Mouse (Mus musculus): ENCODE data around the gene Slc26a10. TPM values are rescaled to one million over a fixed set of nuclear protein-coding genes. Genes with fewer than 3 reads are reported as not detected.

Gene Slc26a10
- 1.9 and 3.0 TPM in 2 replicates for polyA plus RNA-seq (2016; fragmentation: Nextera tagmentation; extraction: Ambion mirVana)

GRCm38 (mm10) chr10:127179871-127180694 lies at the start of gene Slc26a10:
Gene Slc26a10 (minus strand): TSS chr10:127180645.
- 2% methylated on average over 34 of the region's 34 CpGs for WGBS
- Histone ChIP-seq H3K27me3 (peaks cover 58% of the 10 kb centered on the region), H3K4me1 (peaks cover 44% of the 10 kb centered on the region), H3K27ac (no peak within 1 kb of the TSS), H3K4me3 (peak within 1 kb of the TSS; percentile 22), H3K9me3 (no peaks in the 10 kb centered on the region), H3K36me3 (peaks cover 14% of the 10 kb centered on the region), H3K9ac (peak within 1 kb of the TSS; percentile 39), H3K4me2 (replicated peaks) (peak within 1 kb of the TSS; percentile 45)
- 0 out of 2 replicates have a peak, but pooled peaks have one; percentile 19 for ATAC-seq (ENCODE audit: insufficient number of reproducible peaks, insufficient read depth, low FRiP score, low TSS enrichment)

GRCm38 (mm10) chr10:127228897-127229296 lies 48.5 kb upstream of the Slc26a10 start:
- no peak overlapping the region for H3K27ac ChIP-seq
- 19% methylated on average over 4 of the region's 4 CpGs for WGBS

GRCm38 (mm10) chr10:127227163-127227562 lies 46.7 kb upstream of the Slc26a10 start:
- 86% methylated on average over 8 of the region's 8 CpGs for WGBS
- no peak overlapping the region for H3K9ac ChIP-seq

More at GRCm38 (mm10) chr10:127228897-127229296, 48.5 kb upstream of the Slc26a10 start:
- Histone ChIP-seq H3K4me1 (no peaks in the 10 kb centered on the region), H3K27me3 (no peaks in the 10 kb centered on the region), H3K36me3 (no peaks in the 10 kb centered on the region), H3K9me3 (no peaks in the 10 kb centered on the region), H3K4me2 (replicated peaks) (no peak overlapping the region), H3K9ac (no peak overlapping the region), H3K4me3 (no peak overlapping the region)
- no peak for ATAC-seq (ENCODE audit: insufficient number of reproducible peaks, insufficient read depth, low FRiP score, low TSS enrichment)

DNA sequence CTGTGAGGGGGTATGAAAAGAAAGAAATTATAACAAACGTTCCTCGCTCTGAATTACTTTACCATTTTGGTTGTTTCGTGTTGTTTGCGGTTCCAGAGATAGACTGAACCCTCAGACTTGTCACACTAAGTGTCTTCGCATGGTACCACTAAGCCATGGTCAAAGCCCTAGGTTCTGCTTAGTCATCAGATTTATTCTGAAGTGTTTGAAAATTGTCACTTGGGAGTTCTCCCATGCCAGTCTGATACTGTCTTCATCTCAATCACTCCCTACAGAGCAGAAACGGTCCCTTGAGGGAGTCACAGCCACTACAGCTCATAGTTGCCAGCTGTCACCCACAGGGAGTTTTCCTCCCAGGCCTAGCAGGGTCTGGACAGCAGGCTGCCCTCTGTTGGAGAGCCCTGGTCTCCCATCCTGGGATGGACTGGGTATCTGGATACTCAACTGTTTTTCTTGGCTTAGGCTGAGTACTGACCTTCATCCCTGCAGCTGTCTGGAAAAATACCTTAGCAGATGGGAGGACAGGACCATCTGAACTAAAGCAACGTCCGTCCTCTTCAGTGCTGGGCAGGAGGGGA lies 46.0 kb upstream of the Slc26a10 start:
- Histone ChIP-seq H3K36me3 (no peaks in the 10 kb centered on the region), H3K9ac (no peak overlapping the region), H3K27ac (no peak overlapping the region), H3K27me3 (no peaks in the 10 kb centered on the region), H3K4me1 (no peaks in the 10 kb centered on the region), H3K9me3 (no peaks in the 10 kb centered on the region), H3K4me2 (replicated peaks) (no peak overlapping the region), H3K4me3 (no peak overlapping the region)
- 68% methylated on average over 8 of the region's 8 CpGs for WGBS
- no peak for ATAC-seq (ENCODE audit: insufficient number of reproducible peaks, insufficient read depth, low FRiP score, low TSS enrichment)

More at GRCm38 (mm10) chr10:127227163-127227562, 46.7 kb upstream of the Slc26a10 start:
- no peak overlapping the region for H3K27ac ChIP-seq
- H3K4me3 ChIP-seq, result no peak overlapping the region
- H3K4me1 ChIP-seq, result no peaks in the 10 kb centered on the region
- H3K4me2 ChIP-seq (replicated peaks), result no peak overlapping the region
- no peaks in the 10 kb centered on the region for H3K27me3 ChIP-seq
- H3K36me3 ChIP-seq, result no peaks in the 10 kb centered on the region
- no peak for ATAC-seq (ENCODE audit: insufficient number of reproducible peaks, insufficient read depth, low FRiP score, low TSS enrichment)
- H3K9me3 ChIP-seq, result no peaks in the 10 kb centered on the region

DNA sequence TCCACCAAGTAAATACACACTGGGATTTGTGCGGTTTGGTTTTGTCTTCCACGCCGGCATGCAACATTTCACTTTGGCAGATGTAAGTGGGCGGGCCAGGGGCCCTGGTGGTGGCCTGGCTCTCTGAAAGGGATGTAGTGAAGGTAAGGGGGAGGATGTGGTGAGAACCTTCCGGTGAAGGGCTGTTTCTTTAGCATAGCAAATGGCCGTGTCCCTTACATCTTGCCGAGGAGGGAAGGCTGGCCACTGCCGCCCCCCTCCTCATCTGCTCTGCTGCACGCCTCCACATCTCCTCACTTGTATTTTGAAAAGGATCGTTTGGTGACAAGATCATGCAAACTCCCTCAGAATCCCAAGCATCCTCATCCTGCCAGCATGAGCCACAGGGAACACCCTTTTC lies 45.3 kb upstream of the Slc26a10 start:
- H3K9me3 ChIP-seq, result no peaks in the 10 kb centered on the region
- ATAC-seq (ENCODE audit: insufficient number of reproducible peaks, insufficient read depth, low FRiP score, low TSS enrichment), result no peak
- 31% methylated on average over 10 of the region's 10 CpGs for WGBS

GRCm38 (mm10) chr10:127225213-127225612 lies 44.8 kb upstream of the Slc26a10 start:
- H3K36me3 ChIP-seq, result no peaks in the 10 kb centered on the region
- no peak for ATAC-seq (ENCODE audit: insufficient number of reproducible peaks, insufficient read depth, low FRiP score, low TSS enrichment)
- H3K4me1 ChIP-seq, result no peaks in the 10 kb centered on the region
- no peak overlapping the region for H3K4me3 ChIP-seq
- 37% methylated on average over 6 of the region's 6 CpGs for WGBS
- H3K27ac ChIP-seq, result no peak overlapping the region
- no peak overlapping the region for H3K9ac ChIP-seq
- no peak overlapping the region for H3K4me2 ChIP-seq (replicated peaks)
- no peaks in the 10 kb centered on the region for H3K9me3 ChIP-seq
- no peaks in the 10 kb centered on the region for H3K27me3 ChIP-seq

More for the DNA sequence above, 45.3 kb upstream of the Slc26a10 start:
- Histone ChIP-seq H3K4me1 (no peaks in the 10 kb centered on the region), H3K4me2 (replicated peaks) (no peak overlapping the region), H3K9ac (no peak overlapping the region), H3K27me3 (no peaks in the 10 kb centered on the region), H3K27ac (no peak overlapping the region), H3K4me3 (no peak overlapping the region), H3K36me3 (no peaks in the 10 kb centered on the region)

DNA sequence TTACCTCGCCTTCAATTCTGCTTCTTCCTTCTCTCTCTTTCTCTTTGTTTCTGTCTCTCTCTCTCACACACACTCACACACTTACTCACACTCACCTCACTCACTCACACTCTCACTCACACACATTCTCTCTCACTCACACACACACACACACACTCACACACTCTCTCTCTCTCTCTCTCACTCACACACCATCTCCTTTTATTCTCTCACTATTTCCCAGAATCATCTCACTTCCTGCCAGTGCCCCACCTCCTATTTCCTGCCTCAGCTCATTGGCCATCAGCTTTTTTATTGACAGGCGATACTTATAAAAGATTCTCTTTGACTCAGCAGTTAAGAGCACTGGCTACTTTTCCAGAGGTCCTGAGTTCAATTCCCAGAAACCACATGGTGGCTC lies 37.9 kb upstream of the Slc26a10 start:
- ATAC-seq (ENCODE audit: insufficient number of reproducible peaks, insufficient read depth, low FRiP score, low TSS enrichment), result no peak
- Histone ChIP-seq H3K4me1 (no peaks in the 10 kb centered on the region), H3K27me3 (no peaks in the 10 kb centered on the region), H3K36me3 (no peaks in the 10 kb centered on the region), H3K4me3 (no peak overlapping the region), H3K4me2 (replicated peaks) (no peak overlapping the region), H3K27ac (no peak overlapping the region), H3K9ac (no peak overlapping the region), H3K9me3 (no peaks in the 10 kb centered on the region)
- 86% methylated on average over 2 of the region's 2 CpGs for WGBS

DNA sequence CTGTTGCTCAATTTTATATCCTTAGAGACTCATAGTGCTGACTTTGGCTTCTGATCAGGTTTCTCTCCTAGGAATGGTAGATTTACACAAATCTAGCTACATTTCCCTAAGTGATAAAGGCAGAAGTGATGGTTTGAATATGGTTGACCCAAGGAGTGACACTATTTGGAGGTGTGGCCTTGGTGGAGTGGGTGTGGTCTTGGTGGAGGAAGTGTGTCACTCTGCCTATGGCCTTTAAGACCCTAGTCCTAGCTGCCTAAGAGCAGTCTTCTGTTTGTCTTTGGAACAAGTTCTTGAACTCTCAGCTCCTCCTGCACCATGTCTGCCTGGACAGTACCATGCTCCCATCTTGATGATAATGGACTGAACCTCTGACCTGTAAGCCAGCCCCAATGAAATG lies 36.7 kb upstream of the Slc26a10 start:
- Histone ChIP-seq H3K9ac (no peak overlapping the region), H3K9me3 (no peaks in the 10 kb centered on the region), H3K27me3 (no peaks in the 10 kb centered on the region), H3K4me2 (replicated peaks) (no peak overlapping the region), H3K4me3 (no peak overlapping the region), H3K4me1 (no peaks in the 10 kb centered on the region), H3K36me3 (no peaks in the 10 kb centered on the region), H3K27ac (no peak overlapping the region)
- ATAC-seq (ENCODE audit: insufficient number of reproducible peaks, insufficient read depth, low FRiP score, low TSS enrichment), result no peak

DNA sequence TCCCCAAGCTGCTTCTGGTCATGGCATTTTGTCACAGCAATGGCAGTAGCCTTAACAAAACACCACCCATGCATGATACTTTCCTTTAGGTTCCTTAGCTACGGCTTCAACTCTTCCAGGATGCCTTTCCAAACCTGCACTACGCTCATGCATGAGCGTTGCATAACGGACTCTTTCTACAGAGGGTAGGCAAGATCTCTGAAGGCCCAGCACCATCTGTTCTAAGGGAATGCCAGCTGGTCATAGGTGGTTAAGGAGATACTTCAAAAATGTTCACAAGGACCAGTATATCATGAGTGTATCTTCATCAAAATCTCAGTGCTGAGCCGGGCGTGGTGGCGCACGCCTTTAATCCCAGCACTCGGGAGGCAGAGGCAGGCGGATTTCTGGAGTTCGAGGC lies 36.0 kb upstream of the Slc26a10 start:
- Histone ChIP-seq H3K9me3 (no peaks in the 10 kb centered on the region), H3K4me2 (replicated peaks) (no peak overlapping the region), H3K36me3 (no peaks in the 10 kb centered on the region), H3K4me1 (no peaks in the 10 kb centered on the region), H3K9ac (no peak overlapping the region), H3K4me3 (no peak overlapping the region), H3K27me3 (no peaks in the 10 kb centered on the region), H3K27ac (no peak overlapping the region)
- no peak for ATAC-seq (ENCODE audit: insufficient number of reproducible peaks, insufficient read depth, low FRiP score, low TSS enrichment)
- 96% methylated on average over 11 of the region's 11 CpGs for WGBS

- ATAC-seq (ENCODE audit: insufficient number of reproducible peaks, insufficient read depth, low FRiP score, low TSS enrichment), result no peak
- H3K4me1 ChIP-seq, result peaks cover 10% of the 10 kb centered on the region
- H3K4me3 ChIP-seq, result no peak overlapping the region
- H3K9ac ChIP-seq, result no peak overlapping the region
- H3K27ac ChIP-seq, result no peak overlapping the region
- no peaks in the 10 kb centered on the region for H3K36me3 ChIP-seq
- H3K4me2 ChIP-seq (replicated peaks), result no peak overlapping the region
- H3K9me3 ChIP-seq, result no peaks in the 10 kb centered on the region
- H3K27me3 ChIP-seq, result no peaks in the 10 kb centered on the region
- WGBS, result 44% methylated on average over 1 of the region's 1 CpGs
These were observed 34.0 kb upstream of the Slc26a10 start for GRCm38 (mm10) chr10:127214422-127214803.

GRCm38 (mm10) chr10:127213704-127214421 lies 33.4 kb upstream of the Slc26a10 start:
- Histone ChIP-seq H3K4me2 (replicated peaks) (no peak overlapping the region), H3K9ac (no peak overlapping the region), H3K27ac (no peak overlapping the region), H3K4me3 (no peak overlapping the region), H3K36me3 (no peaks in the 10 kb centered on the region), H3K9me3 (no peaks in the 10 kb centered on the region), H3K4me1 (peaks cover 10% of the 10 kb centered on the region), H3K27me3 (no peaks in the 10 kb centered on the region)
- ATAC-seq (ENCODE audit: insufficient number of reproducible peaks, insufficient read depth, low FRiP score, low TSS enrichment), result no peak
- WGBS, result 82% methylated on average over 13 of the region's 13 CpGs

Data from embryonic facial prominence, embryonic 12.5 days (tissue).